Mouse (Mus musculus): ENCODE measurements around the gene Dnajc5. TPM values are rescaled to one million over a fixed set of nuclear protein-coding genes. Genes with fewer than 3 reads are reported as not detected.

The Dnajc5 gene
- polyA plus RNA-seq, 1 experiment from 2014 or later: 77.4 TPM

DNA sequence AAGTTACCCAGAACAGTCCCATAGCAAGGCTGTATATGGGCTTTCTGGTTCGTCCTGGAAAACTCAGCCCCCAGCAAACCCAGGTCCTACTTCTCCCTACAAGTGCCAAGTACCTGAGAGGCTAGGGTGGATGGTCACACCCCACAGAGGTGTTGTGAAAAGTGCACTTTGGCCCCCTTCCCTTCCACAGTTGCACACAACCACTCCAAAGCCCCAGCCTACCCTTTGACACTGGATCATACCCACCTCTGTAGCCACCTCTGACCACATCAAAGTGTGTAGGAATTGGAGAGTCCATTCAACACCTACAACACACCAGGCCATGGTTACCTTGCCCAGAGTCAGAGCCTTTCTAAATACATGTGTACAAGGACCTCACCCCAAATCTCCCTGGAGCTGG, 62.7 kb downstream of the Dnajc5 start:
- Histone ChIP-seq H3K4me3 (no peak overlapping the region), H3K9me3 (no peaks in the 10 kb centered on the region), H3K27me3 (replicated peaks) (no peaks in the 10 kb centered on the region), H3K4me1 (peaks cover 34% of the 10 kb centered on the region), H3K27ac (replicated peaks) (no peak overlapping the region), H3K4me2 (no peak overlapping the region), H3K36me3 (peaks cover 49% of the 10 kb centered on the region), H3K9ac (no peak overlapping the region)
- 75% methylated on average over 1 of the region's 1 CpGs for WGBS
- ATAC-seq (ENCODE audit: extremely low read depth, insufficient number of reproducible peaks, low FRiP score, low TSS enrichment): no peak

DNA sequence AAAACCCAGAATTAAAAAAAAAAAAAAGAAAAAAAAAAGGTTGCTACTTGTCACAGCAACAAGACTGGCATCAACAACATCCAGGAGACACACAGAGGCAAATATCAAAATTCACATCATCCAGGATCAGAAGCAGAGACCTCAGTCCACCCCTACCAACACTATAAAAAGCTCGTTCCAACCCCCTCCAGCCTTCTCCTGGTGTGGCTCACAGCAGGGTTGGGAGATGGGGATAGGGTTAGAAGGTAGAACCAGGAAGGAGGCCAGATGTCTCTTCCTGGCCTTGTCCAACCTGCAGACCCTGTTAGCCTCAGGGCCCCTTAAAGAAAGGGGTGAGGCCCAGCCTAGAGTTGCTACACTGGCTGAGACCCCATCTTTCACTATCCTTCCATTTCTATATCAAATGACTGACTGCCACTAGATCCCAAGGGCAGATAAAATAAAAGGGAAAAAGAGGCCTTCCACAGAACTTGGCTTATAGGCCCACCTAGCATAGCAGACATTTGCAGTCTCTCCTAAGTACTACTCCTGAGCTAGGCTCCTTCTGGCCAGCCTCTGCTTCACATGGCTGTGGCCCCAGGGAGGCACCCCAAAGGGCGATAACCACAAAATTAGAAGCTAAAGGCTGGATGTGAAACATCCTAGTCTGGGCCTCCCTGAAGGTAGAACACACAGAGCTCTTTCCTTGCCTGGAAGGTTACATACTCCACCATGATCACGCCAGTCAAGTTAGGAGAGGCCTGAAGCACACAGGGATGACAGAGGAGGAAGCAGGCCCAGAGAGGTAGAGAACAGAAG, 63.4 kb downstream of the Dnajc5 start:
- Histone ChIP-seq H3K4me3 (no peak overlapping the region), H3K4me1 (peaks cover 27% of the 10 kb centered on the region), H3K4me2 (no peak overlapping the region), H3K27me3 (replicated peaks) (no peaks in the 10 kb centered on the region), H3K27ac (replicated peaks) (no peak overlapping the region), H3K9ac (no peak overlapping the region), H3K9me3 (no peaks in the 10 kb centered on the region), H3K36me3 (peaks cover 56% of the 10 kb centered on the region)
- WGBS: 77% methylated on average over 3 of the region's 3 CpGs
- no peak for ATAC-seq (ENCODE audit: extremely low read depth, insufficient number of reproducible peaks, low FRiP score, low TSS enrichment)

DNA sequence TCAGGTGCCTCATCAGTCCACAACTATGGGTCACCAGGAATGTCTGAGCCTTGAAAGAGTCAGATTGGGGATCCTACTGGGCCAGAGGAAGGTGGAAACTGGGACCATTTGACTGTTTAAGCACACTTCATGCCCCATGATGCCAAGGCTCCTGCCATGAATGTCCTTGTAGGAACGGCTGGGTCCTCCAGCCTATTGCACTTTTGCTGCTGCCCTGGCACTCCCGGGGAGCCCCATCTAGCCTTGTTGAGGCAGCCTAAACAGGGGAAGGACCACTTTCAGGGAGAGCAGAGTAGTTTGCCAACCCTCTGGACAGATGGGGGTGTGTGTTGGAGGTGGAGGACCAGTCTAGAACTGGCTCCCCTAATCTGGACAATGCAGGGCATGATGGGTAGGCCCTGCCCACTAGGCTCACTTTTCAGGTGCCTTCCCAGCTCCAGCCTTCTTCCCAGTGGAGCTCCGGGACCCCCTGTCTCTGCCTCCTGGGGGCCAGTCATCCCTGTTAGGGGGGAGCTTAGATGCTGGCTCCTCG, 64.2 kb downstream of the Dnajc5 start, which contains the start of gene Uckl1:
TSS of gene Uckl1 (minus strand) at position 482 of the 532 bp plus-strand sequence.
- peaks cover 19% of the 10 kb centered on the region for H3K4me1 ChIP-seq
- ATAC-seq (ENCODE audit: extremely low read depth, insufficient number of reproducible peaks, low FRiP score, low TSS enrichment): no peak
- WGBS: 87% methylated on average over 4 of the region's 4 CpGs
- no peak within 1 kb of the TSS for H3K27ac ChIP-seq (replicated peaks)
- no peak within 1 kb of the TSS for H3K4me2 ChIP-seq
- peaks cover 64% of the 10 kb centered on the region for H3K36me3 ChIP-seq
- no peak within 1 kb of the TSS for H3K4me3 ChIP-seq
- H3K9ac ChIP-seq: no peak within 1 kb of the TSS
- no peaks in the 10 kb centered on the region for H3K9me3 ChIP-seq
- H3K27me3 ChIP-seq (replicated peaks): no peaks in the 10 kb centered on the region

DNA sequence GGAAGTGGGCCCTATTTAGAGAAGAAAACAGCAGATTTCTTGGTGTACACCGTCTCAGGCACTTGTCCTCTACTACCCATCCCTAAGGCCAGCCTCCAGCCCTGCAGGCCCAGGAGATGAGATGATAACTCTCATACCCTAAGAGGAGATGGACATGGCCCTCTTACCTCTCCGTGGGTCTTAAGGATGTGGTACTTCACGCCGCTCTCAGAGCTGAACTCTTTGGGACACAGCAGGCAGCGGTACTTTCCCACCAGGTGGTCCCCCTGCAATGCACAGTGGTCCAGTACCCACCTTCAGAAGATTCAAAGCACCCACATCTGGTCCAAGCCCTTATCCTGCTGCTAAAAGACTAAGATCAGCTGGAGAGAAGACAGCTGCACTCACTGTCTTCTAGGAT, 65.2 kb downstream of the Dnajc5 start:
- Histone ChIP-seq H3K9ac (no peak overlapping the region), H3K4me3 (no peak overlapping the region), H3K4me2 (no peak overlapping the region), H3K27ac (replicated peaks) (no peak overlapping the region), H3K9me3 (no peaks in the 10 kb centered on the region), H3K4me1 (peaks cover 11% of the 10 kb centered on the region), H3K27me3 (replicated peaks) (no peaks in the 10 kb centered on the region), H3K36me3 (peaks cover 74% of the 10 kb centered on the region)
- ATAC-seq (ENCODE audit: extremely low read depth, insufficient number of reproducible peaks, low FRiP score, low TSS enrichment): no peak
- 87% methylated on average over 5 of the region's 5 CpGs for WGBS

DNA sequence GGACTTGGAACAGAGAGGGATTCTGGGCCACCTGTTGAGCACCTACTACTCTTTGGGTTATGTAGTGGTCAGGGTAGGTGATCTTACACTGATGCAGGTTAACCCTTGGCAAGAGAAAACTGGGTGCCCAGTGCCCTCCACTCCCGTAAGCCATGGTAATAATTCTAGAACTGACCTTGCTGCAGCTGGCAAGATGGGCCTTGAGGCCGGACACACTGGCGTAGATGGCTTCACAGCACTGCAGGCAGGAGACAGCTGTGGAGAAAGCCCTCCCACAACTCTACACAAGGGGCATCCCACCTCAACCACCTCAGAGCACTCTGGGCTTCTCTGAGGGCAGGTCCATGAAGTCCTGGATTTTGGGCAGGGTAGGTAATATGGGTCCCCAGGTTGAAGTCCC, 65.8 kb downstream of the Dnajc5 start:
- Histone ChIP-seq H3K36me3 (peaks cover 77% of the 10 kb centered on the region), H3K4me2 (no peak overlapping the region), H3K4me1 (peaks cover 14% of the 10 kb centered on the region), H3K4me3 (no peak overlapping the region), H3K9ac (no peak overlapping the region), H3K27me3 (replicated peaks) (no peaks in the 10 kb centered on the region), H3K9me3 (no peaks in the 10 kb centered on the region), H3K27ac (replicated peaks) (no peak overlapping the region)
- ATAC-seq (ENCODE audit: extremely low read depth, insufficient number of reproducible peaks, low FRiP score, low TSS enrichment): no peak
- WGBS: 98% methylated on average over 3 of the region's 3 CpGs

DNA sequence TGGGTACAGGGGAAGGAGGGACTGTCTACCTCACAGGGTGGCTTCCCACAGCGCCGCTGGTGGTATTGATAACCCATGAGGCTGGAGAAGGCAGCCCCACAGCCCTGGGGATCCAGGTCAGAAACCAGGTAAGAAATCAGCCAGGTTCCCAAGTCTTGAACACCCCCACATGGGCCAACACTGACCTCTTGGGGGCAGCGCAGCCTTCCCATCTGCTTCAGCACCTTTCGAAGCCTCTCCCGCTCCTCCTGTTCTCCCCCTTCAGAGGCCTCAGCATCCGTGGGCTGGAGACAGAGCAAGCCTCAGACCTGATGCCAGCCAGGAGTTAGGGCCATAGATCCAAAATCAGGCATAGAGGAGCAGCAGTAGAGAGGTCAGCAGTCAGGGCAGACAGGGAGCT, 67.5 kb downstream of the Dnajc5 start:
- H3K36me3 ChIP-seq: peaks cover 77% of the 10 kb centered on the region
- WGBS: 76% methylated on average over 6 of the region's 6 CpGs

DNA sequence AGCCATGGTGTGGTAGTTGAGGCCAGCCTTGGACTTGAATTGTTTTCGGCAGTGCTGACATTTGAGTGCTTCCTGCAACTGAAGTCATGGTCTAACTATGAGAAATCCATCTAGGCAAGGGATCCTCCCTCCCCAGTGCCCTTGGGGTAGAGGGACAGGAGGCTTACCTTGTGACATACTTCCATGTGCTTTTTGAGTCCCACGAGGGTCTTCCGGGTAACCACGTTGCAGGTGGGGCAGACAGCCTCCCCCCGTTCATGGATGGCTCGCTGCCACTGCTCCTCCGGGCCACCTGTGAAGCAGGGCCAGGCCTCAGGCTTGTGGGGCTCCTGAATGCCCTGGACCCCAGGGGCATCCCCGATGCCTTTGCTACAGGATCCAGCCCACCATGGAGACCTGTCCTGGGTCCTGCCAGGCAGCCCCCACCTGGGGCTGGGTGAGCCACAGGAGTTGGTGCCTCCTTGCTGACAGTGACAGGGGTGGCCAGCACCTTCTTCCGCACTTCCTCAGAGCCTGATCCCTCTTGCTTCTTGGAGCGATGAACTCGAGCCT, 68.0 kb downstream of the Dnajc5 start:
- peaks cover 75% of the 10 kb centered on the region for H3K36me3 ChIP-seq
- 87% methylated on average over 11 of the region's 11 CpGs for WGBS
- no peak overlapping the region for H3K9ac ChIP-seq
- no peak overlapping the region for H3K27ac ChIP-seq (replicated peaks)
- H3K4me1 ChIP-seq: peaks cover 22% of the 10 kb centered on the region
- H3K4me2 ChIP-seq: no peak overlapping the region
- no peaks in the 10 kb centered on the region for H3K9me3 ChIP-seq
- no peaks in the 10 kb centered on the region for H3K27me3 ChIP-seq (replicated peaks)
- ATAC-seq (ENCODE audit: extremely low read depth, insufficient number of reproducible peaks, low FRiP score, low TSS enrichment): no peak
- no peak overlapping the region for H3K4me3 ChIP-seq

More for the DNA sequence above, 67.5 kb downstream of the Dnajc5 start:
- ATAC-seq (ENCODE audit: extremely low read depth, insufficient number of reproducible peaks, low FRiP score, low TSS enrichment): no peak
- H3K9me3 ChIP-seq: no peaks in the 10 kb centered on the region
- no peak overlapping the region for H3K4me2 ChIP-seq
- H3K27me3 ChIP-seq (replicated peaks): no peaks in the 10 kb centered on the region
- H3K4me3 ChIP-seq: no peak overlapping the region
- peaks cover 17% of the 10 kb centered on the region for H3K4me1 ChIP-seq
- H3K27ac ChIP-seq (replicated peaks): no peak overlapping the region
- no peak overlapping the region for H3K9ac ChIP-seq

DNA sequence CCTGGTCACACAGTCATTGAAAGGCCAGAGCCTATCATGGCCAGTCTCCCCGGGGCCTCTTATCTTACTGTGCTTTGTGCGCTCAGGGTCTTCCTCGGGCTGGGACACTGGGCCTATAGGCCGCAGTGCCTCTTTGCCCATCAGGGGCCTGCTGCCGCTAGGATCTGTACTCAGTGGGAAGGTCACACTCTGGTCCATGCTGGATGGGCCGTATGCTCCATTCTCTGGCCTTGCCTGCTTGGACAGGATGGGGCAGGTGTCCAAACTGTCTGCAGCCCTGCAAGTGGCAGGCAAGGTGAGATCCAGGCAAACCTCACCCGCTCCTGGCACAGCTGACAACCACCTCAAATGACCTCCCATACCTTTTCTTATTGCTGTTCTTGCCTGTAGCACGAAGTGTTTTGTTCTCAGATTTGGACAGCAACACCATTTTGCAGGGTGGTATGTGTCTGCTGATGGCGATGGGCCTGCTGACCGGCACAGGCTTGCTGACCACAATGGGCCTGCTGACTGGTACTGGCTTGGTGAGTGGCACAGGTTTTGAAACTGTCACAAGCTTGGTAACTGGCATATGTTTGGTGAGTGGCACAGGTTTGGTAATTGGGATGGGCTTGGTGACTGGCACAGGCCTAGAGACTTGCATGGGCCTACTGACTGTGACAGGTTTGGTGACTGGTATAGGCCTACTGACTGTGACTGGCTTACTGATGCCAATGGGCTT, 68.9 kb downstream of the Dnajc5 start:
- no peak overlapping the region for H3K4me2 ChIP-seq
- H3K4me3 ChIP-seq: no peak overlapping the region
- H3K36me3 ChIP-seq: peaks cover 66% of the 10 kb centered on the region
- H3K9ac ChIP-seq: no peak overlapping the region
- no peaks in the 10 kb centered on the region for H3K9me3 ChIP-seq
- H3K27me3 ChIP-seq (replicated peaks): no peaks in the 10 kb centered on the region
- WGBS: 87% methylated on average over 10 of the region's 10 CpGs
- H3K4me1 ChIP-seq: peaks cover 24% of the 10 kb centered on the region
- no peak overlapping the region for H3K27ac ChIP-seq (replicated peaks)
- ATAC-seq (ENCODE audit: extremely low read depth, insufficient number of reproducible peaks, low FRiP score, low TSS enrichment): no peak

DNA sequence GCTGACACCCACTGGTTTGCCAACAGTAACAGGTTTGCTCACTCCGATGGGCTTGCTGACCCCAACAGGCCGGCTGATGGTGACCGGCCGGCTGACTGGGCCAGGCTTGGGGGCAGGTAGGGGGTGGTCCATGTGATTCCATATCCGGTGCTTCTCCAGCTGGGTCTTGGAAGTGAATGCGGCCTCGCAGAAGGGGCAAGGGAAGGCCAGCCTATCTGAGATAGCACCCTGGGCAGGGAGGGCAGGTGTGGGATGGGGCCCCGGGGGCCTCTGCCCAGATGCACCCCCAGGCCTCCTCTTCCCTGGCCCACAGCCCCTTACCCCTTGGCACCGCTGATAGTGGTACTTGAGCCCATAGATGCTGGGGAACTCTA, 69.4 kb downstream of the Dnajc5 start:
- no peak for ATAC-seq (ENCODE audit: extremely low read depth, insufficient number of reproducible peaks, low FRiP score, low TSS enrichment)
- WGBS: 87% methylated on average over 9 of the region's 9 CpGs
- Histone ChIP-seq H3K27ac (replicated peaks) (no peak overlapping the region), H3K9ac (no peak overlapping the region), H3K4me3 (no peak overlapping the region), H3K27me3 (replicated peaks) (no peaks in the 10 kb centered on the region), H3K9me3 (no peaks in the 10 kb centered on the region), H3K4me1 (peaks cover 24% of the 10 kb centered on the region), H3K36me3 (peaks cover 61% of the 10 kb centered on the region), H3K4me2 (no peak overlapping the region)

DNA sequence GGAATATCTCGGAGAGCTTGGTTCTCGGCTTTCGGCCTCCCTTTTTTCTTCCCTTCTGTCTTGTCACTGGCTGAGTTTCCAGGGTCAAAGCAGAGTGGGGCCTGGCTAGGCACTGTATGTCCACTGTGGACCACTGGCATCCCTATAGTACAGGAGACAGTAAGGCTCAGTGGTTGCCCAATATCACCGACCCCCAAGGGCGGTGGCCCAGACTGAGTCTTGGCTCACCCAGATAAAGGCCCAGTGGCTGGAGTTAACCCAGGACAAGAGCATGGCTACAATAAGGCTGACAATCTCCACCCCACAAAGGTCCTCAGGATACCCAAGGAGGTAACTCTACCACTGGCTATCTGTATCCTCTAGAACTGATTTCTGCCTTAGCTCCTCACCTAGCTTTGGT, 70.2 kb downstream of the Dnajc5 start:
- Histone ChIP-seq H3K4me2 (no peak overlapping the region), H3K9ac (no peak overlapping the region), H3K36me3 (peaks cover 53% of the 10 kb centered on the region), H3K4me1 (peaks cover 24% of the 10 kb centered on the region), H3K4me3 (no peak overlapping the region), H3K9me3 (no peaks in the 10 kb centered on the region), H3K27ac (replicated peaks) (no peak overlapping the region), H3K27me3 (replicated peaks) (no peaks in the 10 kb centered on the region)
- ATAC-seq (ENCODE audit: extremely low read depth, insufficient number of reproducible peaks, low FRiP score, low TSS enrichment): no peak
- WGBS: 89% methylated on average over 5 of the region's 5 CpGs

DNA sequence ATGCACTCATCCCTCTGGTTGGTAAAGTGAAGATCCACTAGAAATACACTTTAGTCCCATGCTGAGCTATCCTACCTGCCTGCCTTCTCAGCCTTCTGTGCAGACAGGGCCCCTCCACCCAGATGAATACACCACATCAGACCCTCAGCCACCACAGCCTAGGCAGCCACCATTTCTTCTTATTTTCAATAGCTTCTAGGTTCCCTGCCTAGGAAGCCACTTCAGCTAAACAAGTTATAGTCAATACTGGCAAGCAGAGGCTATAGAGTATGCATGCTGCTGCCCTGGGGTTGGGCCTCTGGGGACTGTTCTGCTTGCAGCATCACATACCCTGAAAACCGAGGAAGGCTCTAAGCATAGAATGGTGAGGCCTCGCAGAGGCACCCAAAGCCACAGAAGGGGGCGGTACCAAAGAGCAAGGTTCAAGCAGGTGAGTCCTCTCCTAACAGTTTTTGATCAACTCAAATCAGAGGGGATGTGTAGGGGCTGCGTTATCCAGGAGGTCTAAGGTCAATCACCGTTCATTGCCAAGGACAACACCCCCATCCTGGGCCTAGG, 71.3 kb downstream of the Dnajc5 start, which contains the start of gene Prpf6:
TSS of gene Prpf6 (plus strand) at position 341 of the 558 bp plus-strand sequence.
- H3K4me2 ChIP-seq: peak within 1 kb of the TSS; percentile 88
- ATAC-seq (ENCODE audit: extremely low read depth, insufficient number of reproducible peaks, low FRiP score, low TSS enrichment): no peak
- peaks cover 42% of the 10 kb centered on the region for H3K36me3 ChIP-seq

More for the DNA sequence above, 71.3 kb downstream of the Dnajc5 start, which contains the start of gene Prpf6:
- H3K9ac ChIP-seq: peak within 1 kb of the TSS; percentile 98
- no peaks in the 10 kb centered on the region for H3K9me3 ChIP-seq
- H3K27me3 ChIP-seq (replicated peaks): no peaks in the 10 kb centered on the region
- peak within 1 kb of the TSS; percentile 97 for H3K4me3 ChIP-seq
- WGBS: 15% methylated on average over 5 of the region's 5 CpGs
- peak within 1 kb of the TSS; percentile 74 for H3K27ac ChIP-seq (replicated peaks)
- peaks cover 24% of the 10 kb centered on the region for H3K4me1 ChIP-seq
